Mouse (Mus musculus) liver, adult 2 months (tissue): ENCODE measurements at regions not wholly inside any gene's neighbourhood (a gene's known extent, or its start where the extent isn't known, plus 50 kb on each side); places are given as distances from the start of the nearest gene placed in this dataset.

Experiments
- DNase-seq: peaks from one replicate; pipeline ENCODE4 v3.0.0-alpha.2; 2011; ENCODE audit warnings: low read depth, low spot score; ENCODE audit errors: extremely low read depth
- H3K27ac ChIP-seq: fragments of 200-500 bp; replicated peaks from 2 replicates; pipeline ENCODE4 v1.5.1; 2012; ENCODE audit warnings: low read depth, mild to moderate bottlenecking, control low read depth, inconsistent platforms, low read length; ENCODE audit not compliant: insufficient read depth
- H3K27me3 ChIP-seq: fragments of 200-500 bp; 2 replicates; pipeline ENCODE4 v1.6.1; 2012; ENCODE audit warnings: mild to moderate bottlenecking, moderate library complexity, low read length, inconsistent platforms; ENCODE audit not compliant: control insufficient read depth, insufficient read depth
- H3K36me3 ChIP-seq: fragments of 200-500 bp; 2 replicates; pipeline ENCODE4 v1.6.1; 2012; ENCODE audit warnings: low read length, inconsistent platforms; ENCODE audit not compliant: control insufficient read depth, insufficient read depth
- H3K4me1 ChIP-seq: fragments of 200-500 bp; 2 replicates; pipeline ENCODE4 v1.6.1; 2011; ENCODE audit warnings: low read length; ENCODE audit not compliant: control insufficient read depth, insufficient read depth
- H3K4me3 ChIP-seq: fragments of 200-500 bp; 2 replicates; pipeline ENCODE4 v1.5.1; 2011; ENCODE audit warnings: low read depth, mild to moderate bottlenecking, control low read depth, low read length, moderate library complexity; ENCODE audit not compliant: insufficient read depth
- H3K79me2 ChIP-seq: fragments of 200-500 bp; 2 replicates; pipeline ENCODE4 v1.6.1; 2012; ENCODE audit warnings: inconsistent platforms, mild to moderate bottlenecking, low read length, moderate library complexity; ENCODE audit not compliant: control insufficient read depth, insufficient read depth
- H3K9ac ChIP-seq: fragments of 200-500 bp; 2 replicates; pipeline ENCODE4 v1.6.1; 2012; ENCODE audit warnings: low read depth, mild to moderate bottlenecking, control low read depth, inconsistent platforms, low read length
- CTCF ChIP-seq: fragments of 200-500 bp; IDR thresholded peaks from 2 replicates; pipeline ENCODE4 v1.5.1; 2011; ENCODE audit warnings: low read depth, low read length, control low read depth
- POLR2A ChIP-seq: fragments of 200-500 bp; IDR thresholded peaks from 2 replicates; pipeline ENCODE4 v1.6.1; 2011; ENCODE audit warnings: low read length, control low read depth; ENCODE audit not compliant: insufficient read depth; ENCODE audit errors: extremely low read depth
- WGBS: fragments of 180-500 bp; shearing (Covaris S2); methylation state at CpG from one replicate; pipeline ENCODE4 v1.1.7; 2018; 5-methylcytosine and 5-hydroxymethylcytosine counted together

GRCm38 (mm10) chr9:22937686-22938391 lies 285.0 kb upstream of the Bmper start:
- no peaks in the 10 kb centered on the region for H3K36me3 ChIP-seq
- no peak for DNase-seq
- H3K27ac ChIP-seq: no peak overlapping the region
- H3K79me2 ChIP-seq: no peaks in the 10 kb centered on the region
- TF ChIP-seq CTCF (no peak), POLR2A (no peak)
- no peaks in the 10 kb centered on the region for H3K4me1 ChIP-seq
- no peak overlapping the region for H3K4me3 ChIP-seq
- no peak overlapping the region for H3K9ac ChIP-seq
- no peaks in the 10 kb centered on the region for H3K27me3 ChIP-seq
- WGBS: 94% methylated on average over 7 of the region's 7 CpGs

- TF ChIP-seq POLR2A: no peak
- TF ChIP-seq CTCF: no peak
- Histone ChIP-seq H3K36me3 (no peaks in the 10 kb centered on the region), H3K4me1 (no peaks in the 10 kb centered on the region), H3K9ac (no peak overlapping the region), H3K79me2 (no peaks in the 10 kb centered on the region), H3K4me3 (no peak overlapping the region), H3K27me3 (no peaks in the 10 kb centered on the region), H3K27ac (no peak overlapping the region)
- DNase-seq: no peak
- 89% methylated on average over 6 of the region's 6 CpGs for WGBS
These were observed 277.9 kb upstream of the Bmper start for GRCm38 (mm10) chr9:22944992-22945391.

- Histone ChIP-seq H3K27me3 (no peaks in the 10 kb centered on the region), H3K4me3 (no peak overlapping the region), H3K9ac (no peak overlapping the region), H3K27ac (no peak overlapping the region), H3K79me2 (no peaks in the 10 kb centered on the region), H3K36me3 (no peaks in the 10 kb centered on the region), H3K4me1 (no peaks in the 10 kb centered on the region)
- peak; percentile 25 for DNase-seq
- TF ChIP-seq POLR2A (no peak), CTCF (no peak)
- 86% methylated on average over 8 of the region's 8 CpGs for WGBS
These were observed 277.4 kb upstream of the Bmper start for GRCm38 (mm10) chr9:22945426-22945955.

GRCm38 (mm10) chr9:22952571-22953442 lies 270.1 kb upstream of the Bmper start:
- Histone ChIP-seq H3K36me3 (no peaks in the 10 kb centered on the region), H3K27ac (no peak overlapping the region), H3K27me3 (no peaks in the 10 kb centered on the region), H3K4me3 (no peak overlapping the region), H3K9ac (no peak overlapping the region), H3K4me1 (no peaks in the 10 kb centered on the region), H3K79me2 (no peaks in the 10 kb centered on the region)
- DNase-seq: no peak
- TF ChIP-seq CTCF: no peak
- WGBS: 91% methylated on average over 16 of the region's 16 CpGs

GRCm38 (mm10) chr9:22962269-22962815 lies 260.5 kb upstream of the Bmper start:
- no peak overlapping the region for H3K9ac ChIP-seq
- TF ChIP-seq POLR2A (no peak), CTCF (no peak)
- WGBS: 84% methylated on average over 7 of the region's 7 CpGs
- DNase-seq: peak; percentile 10
- no peaks in the 10 kb centered on the region for H3K36me3 ChIP-seq
- H3K27ac ChIP-seq: no peak overlapping the region
- H3K4me3 ChIP-seq: no peak overlapping the region
- no peaks in the 10 kb centered on the region for H3K27me3 ChIP-seq
- no peaks in the 10 kb centered on the region for H3K79me2 ChIP-seq
- H3K4me1 ChIP-seq: no peaks in the 10 kb centered on the region
